Mouse (Mus musculus) layer of hippocampus, adult 9-11 months (tissue): ENCODE results near the gene Gstm2.
"Not testable (repeated sequence)": the region's sequence is repeated elsewhere in the genome, so short reads cannot be mapped to it uniquely, and the experiment has no call there.

Experiments used
- DNase-seq: peaks from one replicate; pipeline ENCODE4 v3.0.0; 2022

Gene Gstm2

DNA sequence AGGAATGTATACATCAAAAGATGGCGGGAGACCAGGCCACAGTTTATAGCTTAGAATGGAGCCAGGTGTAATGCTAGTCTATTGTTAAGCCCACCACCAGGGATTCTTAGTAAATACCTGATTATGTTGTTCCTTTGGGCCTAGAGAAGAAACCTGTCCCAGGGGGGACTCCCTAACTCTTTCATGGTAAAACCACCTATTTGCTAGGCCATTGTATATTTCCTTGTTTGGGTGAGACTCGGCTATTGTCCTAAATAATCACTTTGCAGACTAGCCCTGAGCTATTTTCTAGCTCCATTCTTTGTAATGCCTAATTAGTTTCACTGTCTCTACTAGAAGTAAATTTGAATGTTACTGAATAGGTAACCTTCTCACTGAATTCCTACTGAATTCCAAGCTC, 9.7 kb upstream of the Gstm2 start:
- not testable (repeated sequence) for DNase-seq

- DNase-seq, result not testable (repeated sequence)
Observed at GRCm38 (mm10) chr3:107985141-107985540, 1.1 kb downstream of the Gstm2 start.

DNA sequence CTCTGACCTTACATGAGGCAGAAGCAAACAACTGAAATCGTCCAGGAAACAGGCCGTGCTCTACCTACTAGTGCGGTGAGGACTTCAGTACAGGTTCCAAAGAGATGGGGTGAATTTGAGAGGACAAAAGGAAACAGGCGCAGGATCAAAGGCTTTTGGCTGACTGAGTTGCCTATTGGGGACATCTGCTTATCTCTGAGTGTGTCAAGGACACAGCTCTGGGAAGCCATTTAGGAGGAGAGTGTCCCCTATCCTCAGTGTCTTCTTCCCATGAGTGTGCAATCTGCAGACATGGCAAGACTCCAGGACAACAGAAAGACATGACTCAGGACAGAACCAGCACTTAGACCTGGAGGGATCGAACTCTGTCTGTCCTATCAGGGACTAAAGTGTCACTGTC, 1.8 kb downstream of the Gstm2 start:
- no peak for DNase-seq

- DNase-seq, result no peak
Observed at GRCm38 (mm10) chr3:107983771-107984170, 2.5 kb downstream of the Gstm2 start.

DNA sequence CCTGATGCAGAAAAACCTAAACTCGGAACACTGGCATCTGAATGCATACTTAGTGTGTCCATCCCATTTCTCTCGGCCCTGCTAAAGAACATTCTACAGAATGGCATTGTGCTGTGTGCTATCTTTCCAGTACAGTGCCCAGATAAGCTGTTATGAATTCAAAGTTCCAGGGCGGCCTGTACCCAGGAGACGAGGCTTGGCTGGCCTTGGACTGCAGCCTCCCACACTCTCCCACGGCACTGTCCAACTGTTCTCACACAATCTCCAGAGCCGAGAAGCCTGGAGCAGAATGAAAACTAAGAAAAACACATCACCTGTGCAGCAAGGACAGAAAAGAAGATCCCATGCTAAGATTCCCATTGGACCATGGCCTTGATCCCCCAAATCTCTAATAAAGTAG, 3.5 kb downstream of the Gstm2 start:
- DNase-seq, result no peak

- no peak for DNase-seq
Observed at GRCm38 (mm10) chr3:107981261-107981660, 5.0 kb downstream of the Gstm2 start.

GRCm38 (mm10) chr3:107977691-107978090, 8.6 kb downstream of the Gstm2 start:
- DNase-seq, result no peak

- DNase-seq, result no peak
Observed at GRCm38 (mm10) chr3:107974237-107974636, 12.0 kb downstream of the Gstm2 start.

DNA sequence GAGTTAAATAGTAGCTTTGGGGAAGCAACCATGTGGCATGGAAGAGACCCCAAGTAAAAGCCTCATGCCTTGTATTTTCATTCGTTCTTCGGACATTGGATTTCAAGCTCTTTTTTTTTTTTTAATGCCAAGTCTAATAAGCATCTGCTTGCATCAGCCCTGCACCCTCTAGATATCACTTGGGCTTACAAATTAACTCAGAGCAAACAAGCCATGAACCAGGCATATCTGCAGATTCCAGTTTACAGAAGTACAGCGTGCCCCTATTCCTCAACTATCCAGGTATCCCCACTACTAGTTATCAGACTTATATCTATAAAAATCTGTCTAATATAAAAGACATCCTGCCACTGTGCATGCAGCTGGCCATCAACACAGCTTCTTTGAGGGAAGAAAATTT, 14.2 kb downstream of the Gstm2 start:
- DNase-seq, result no peak

GRCm38 (mm10) chr3:107971101-107971500, 15.2 kb downstream of the Gstm2 start:
- DNase-seq, result not testable (repeated sequence)

DNA sequence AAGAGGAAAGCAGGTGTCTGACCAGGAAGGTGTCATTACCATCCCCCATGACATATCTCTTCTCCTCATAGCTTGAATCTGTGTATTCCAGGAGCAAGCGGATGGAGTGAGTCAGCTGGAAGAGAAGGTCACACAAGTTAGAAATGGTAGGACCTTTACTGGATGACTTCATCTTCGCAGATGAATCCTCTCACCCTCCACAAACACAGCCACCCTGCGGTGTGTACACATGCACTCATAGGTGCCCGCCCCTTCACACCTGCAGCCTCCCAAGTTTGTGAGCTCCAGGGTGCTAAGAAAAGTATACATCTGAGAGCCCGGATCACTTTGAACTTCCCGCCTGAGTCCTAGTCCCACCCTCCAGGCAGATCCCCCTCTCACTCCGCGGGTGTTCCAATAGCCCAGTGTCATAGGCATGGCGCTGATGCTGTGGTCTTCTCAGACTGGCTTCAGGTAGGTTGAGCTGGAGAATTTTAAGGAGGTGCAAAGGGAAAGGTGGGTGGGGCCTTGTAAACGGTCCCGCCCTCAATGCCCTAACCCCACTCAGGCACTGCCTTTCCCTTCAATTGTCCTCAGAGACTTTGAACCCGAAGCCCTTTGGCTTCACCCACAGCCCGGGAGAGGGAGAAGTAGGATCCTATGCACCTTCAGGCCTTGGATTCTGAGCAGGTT, 17.4 kb downstream of the Gstm2 start, which contains the start of gene Gstm3:
Gstm3 (minus strand) TSS at position 560 of the 672 bp plus-strand sequence.
- no peak for DNase-seq

DNA sequence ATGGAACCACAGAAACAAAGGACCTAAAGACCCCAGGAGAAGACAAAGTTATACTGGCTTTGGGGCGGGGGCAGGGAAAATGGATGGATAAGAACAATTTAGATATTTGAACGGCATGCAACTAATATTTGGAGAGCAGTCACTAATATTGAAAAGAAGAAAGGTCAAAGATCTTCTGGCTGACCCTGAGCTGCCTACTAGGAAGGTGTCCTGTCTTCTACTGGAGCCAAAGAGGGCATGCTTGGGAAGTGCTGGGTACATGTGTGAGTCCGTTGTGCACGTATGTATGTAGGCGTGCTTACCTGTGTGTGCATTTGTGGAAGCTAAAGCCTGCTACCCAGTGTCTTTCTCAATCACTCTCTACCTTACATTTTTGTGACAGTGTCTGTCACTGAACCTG, 19.6 kb downstream of the Gstm2 start:
- no peak for DNase-seq

- DNase-seq, result no peak
Observed at GRCm38 (mm10) chr3:107965592-107965991, 20.7 kb downstream of the Gstm2 start.

- no peak for DNase-seq
Observed at GRCm38 (mm10) chr3:107964656-107965308, 21.5 kb downstream of the Gstm2 start.

- DNase-seq, result no peak
Observed at GRCm38 (mm10) chr3:107964026-107964425, 22.2 kb downstream of the Gstm2 start.

- not testable (repeated sequence) for DNase-seq
Observed at GRCm38 (mm10) chr3:107955260-107955659, 31.0 kb downstream of the Gstm2 start.

GRCm38 (mm10) chr3:107953906-107954305, 32.3 kb downstream of the Gstm2 start:
- no peak for DNase-seq

GRCm38 (mm10) chr3:107953328-107953755, 32.9 kb downstream of the Gstm2 start:
- DNase-seq, result peak; percentile 65

- no peak for DNase-seq
Observed at GRCm38 (mm10) chr3:107950531-107950930, 35.7 kb downstream of the Gstm2 start.

DNA sequence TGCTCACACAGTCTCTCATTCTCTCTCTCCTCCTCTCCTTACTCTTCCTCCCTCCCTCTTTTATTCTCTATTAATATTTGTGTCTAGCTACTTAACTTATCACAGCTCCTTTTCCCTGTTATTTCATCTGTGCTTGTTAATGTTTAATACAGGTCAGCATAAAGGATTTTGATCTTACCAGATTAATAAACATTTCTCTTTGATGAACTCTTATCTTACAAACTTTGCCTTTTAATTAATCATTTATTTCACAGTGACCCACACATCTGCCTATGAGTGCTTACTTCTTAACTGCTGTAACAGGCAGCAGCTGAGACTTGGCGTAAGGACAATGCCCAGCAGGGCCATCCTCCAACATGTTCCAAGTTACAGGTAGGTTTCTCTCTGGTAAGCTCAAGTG, 36.8 kb downstream of the Gstm2 start:
- not testable (repeated sequence) for DNase-seq

GRCm38 (mm10) chr3:107945729-107946128, 40.5 kb downstream of the Gstm2 start:
- no peak for DNase-seq

- peak; percentile 81 for DNase-seq
Observed at GRCm38 (mm10) chr3:107943239-107943990, 42.8 kb downstream of the Gstm2 start, which contains the start of gene Gstm6. TSS of gene Gstm6 (minus strand) at chr3:107943749.

- DNase-seq, result peak; percentile 29
Observed at GRCm38 (mm10) chr3:107941261-107941660, 45.0 kb downstream of the Gstm2 start.

DNA sequence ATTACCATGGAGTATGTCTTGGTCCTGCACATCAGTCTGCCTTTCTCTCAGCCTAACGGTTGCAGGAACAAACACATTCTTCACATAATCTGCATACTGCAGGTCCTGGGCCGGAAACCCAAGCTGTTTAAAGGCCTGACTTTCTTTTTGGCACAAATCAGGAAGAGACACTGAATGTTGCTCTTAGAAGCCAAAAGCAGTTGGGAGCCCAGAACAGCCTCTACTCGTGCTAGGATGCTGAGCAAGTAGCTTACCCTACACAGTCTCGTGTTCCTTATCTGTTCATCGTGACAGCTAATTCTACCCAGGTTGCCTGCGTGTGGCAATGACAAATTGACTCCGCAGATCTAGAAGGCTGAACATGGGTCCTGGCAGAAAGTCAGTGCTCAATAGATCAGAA, 45.7 kb downstream of the Gstm2 start:
- peak; percentile 34 for DNase-seq
